Mouse (Mus musculus): ENCODE data around the gene Ccna1. TPM values are rescaled to one million over a fixed set of nuclear protein-coding genes. Genes with fewer than 3 reads are reported as not detected.

Ccna1 gene
- polyA plus RNA-seq, 1 experiment from 2014 or later = 1.3 TPM

- DNase-seq (ENCODE audit: low spot score) (no peak), ATAC-seq (replicated peaks; ENCODE audit: low FRiP score, low TSS enrichment, low read depth) (no peak; the same call in 1 of the 2 replicates)
- Histone ChIP-seq H3K4me1 (replicated peaks; ENCODE audit: control insufficient read depth, insufficient read depth, low read length) (no peaks in the 10 kb centered on the region), H3K9me3 (ENCODE audit: control insufficient read depth, low read length) (no peaks in the 10 kb centered on the region), H3K27me3 (replicated peaks; ENCODE audit: control insufficient read depth, insufficient read depth, low read length) (no peaks in the 10 kb centered on the region), H3K9ac (ENCODE audit: low read length) (no peak overlapping the region), H3K4me2 (ENCODE audit: low read length) (no peak overlapping the region), H3K36me3 (ENCODE audit: control insufficient read depth, insufficient read depth, low read length) (no peaks in the 10 kb centered on the region), H3K4me3 (ENCODE audit: low read depth, low read length) (no peak overlapping the region), H3K27ac (ENCODE audit: low read depth) (no peak overlapping the region)
- 73% methylated on average over 4 of the region's 4 CpGs for WGBS
These were observed 34.0 kb upstream of the Ccna1 start for GRCm38 (mm10) chr3:55089291-55089690.

- 59% methylated on average over 3 of the region's 3 CpGs for WGBS
- no peak for ATAC-seq (replicated peaks; ENCODE audit: low FRiP score, low TSS enrichment, low read depth)
- no peak overlapping the region for H3K4me2 ChIP-seq (ENCODE audit: low read length)
These were observed 33.5 kb upstream of the Ccna1 start for GRCm38 (mm10) chr3:55088843-55089242.

DNA sequence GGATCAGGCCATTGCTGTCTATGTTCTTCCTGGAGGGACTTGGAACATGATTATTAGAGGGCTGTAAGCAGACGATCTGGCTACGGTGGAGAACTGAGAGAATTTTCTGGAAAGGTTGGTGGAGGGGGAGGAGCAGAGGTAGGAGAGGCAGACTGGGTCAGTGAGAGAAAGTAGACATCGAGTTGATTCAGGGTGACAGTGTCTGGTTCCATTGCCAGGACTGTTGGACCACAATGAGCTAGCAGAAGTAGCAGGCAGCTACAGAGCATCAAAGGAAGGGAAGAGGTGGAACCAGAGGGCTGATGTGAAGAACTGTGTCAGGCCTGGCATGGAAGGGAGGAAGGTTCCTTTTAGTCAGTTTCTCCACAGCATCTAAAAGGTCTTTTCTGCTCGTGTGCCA is 33.1 kb upstream of the Ccna1 start:
- no peaks in the 10 kb centered on the region for H3K4me1 ChIP-seq (replicated peaks; ENCODE audit: control insufficient read depth, insufficient read depth, low read length)
- no peaks in the 10 kb centered on the region for H3K36me3 ChIP-seq (ENCODE audit: control insufficient read depth, insufficient read depth, low read length)
- H3K27me3 ChIP-seq (replicated peaks; ENCODE audit: control insufficient read depth, insufficient read depth, low read length) = no peaks in the 10 kb centered on the region
- H3K9ac ChIP-seq (ENCODE audit: low read length) = no peak overlapping the region
- H3K9me3 ChIP-seq (ENCODE audit: control insufficient read depth, low read length) = no peaks in the 10 kb centered on the region
- no peak overlapping the region for H3K27ac ChIP-seq (ENCODE audit: low read depth)
- H3K4me3 ChIP-seq (ENCODE audit: low read depth, low read length) = no peak overlapping the region
- no peak for ATAC-seq (replicated peaks; ENCODE audit: low FRiP score, low TSS enrichment, low read depth)
- no peak for DNase-seq (ENCODE audit: low spot score)
- no peak overlapping the region for H3K4me2 ChIP-seq (ENCODE audit: low read length)
- 74% methylated on average over 4 of the region's 4 CpGs for WGBS

More at GRCm38 (mm10) chr3:55088843-55089242, 33.5 kb upstream of the Ccna1 start:
- H3K36me3 ChIP-seq (ENCODE audit: control insufficient read depth, insufficient read depth, low read length) = no peaks in the 10 kb centered on the region
- no peaks in the 10 kb centered on the region for H3K27me3 ChIP-seq (replicated peaks; ENCODE audit: control insufficient read depth, insufficient read depth, low read length)
- H3K9me3 ChIP-seq (ENCODE audit: control insufficient read depth, low read length) = no peaks in the 10 kb centered on the region
- no peak overlapping the region for H3K9ac ChIP-seq (ENCODE audit: low read length)
- no peak overlapping the region for H3K27ac ChIP-seq (ENCODE audit: low read depth)
- no peak overlapping the region for H3K4me3 ChIP-seq (ENCODE audit: low read depth, low read length)
- H3K4me1 ChIP-seq (replicated peaks; ENCODE audit: control insufficient read depth, insufficient read depth, low read length) = no peaks in the 10 kb centered on the region
- DNase-seq (ENCODE audit: low spot score) = no peak

DNA sequence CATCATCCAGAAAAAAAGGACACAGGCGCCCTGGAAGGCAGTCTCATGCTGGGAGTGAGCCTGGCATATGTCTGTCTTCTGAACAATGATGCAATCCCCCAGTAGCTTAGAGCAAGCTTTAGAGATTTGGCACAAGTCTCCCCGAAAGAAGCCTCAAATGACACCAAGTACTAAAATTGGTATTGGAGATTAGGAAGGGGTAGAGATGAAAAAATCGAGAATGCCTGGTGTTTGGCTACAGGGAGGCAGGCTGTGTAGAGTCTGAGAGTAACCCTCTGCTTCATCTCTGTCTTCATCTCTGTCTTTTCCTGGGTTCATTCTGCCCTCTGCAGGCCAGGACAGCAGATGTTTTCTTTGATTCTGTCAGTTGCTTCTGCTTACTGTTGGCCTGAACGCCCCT is 32.1 kb upstream of the Ccna1 start:
- no peak for DNase-seq (ENCODE audit: low spot score)
- no peaks in the 10 kb centered on the region for H3K27me3 ChIP-seq (replicated peaks; ENCODE audit: control insufficient read depth, insufficient read depth, low read length)
- H3K9ac ChIP-seq (ENCODE audit: low read length) = no peak overlapping the region
- H3K27ac ChIP-seq (ENCODE audit: low read depth) = no peak overlapping the region
- no peaks in the 10 kb centered on the region for H3K9me3 ChIP-seq (ENCODE audit: control insufficient read depth, low read length)
- WGBS = 61% methylated on average over 4 of the region's 4 CpGs
- H3K36me3 ChIP-seq (ENCODE audit: control insufficient read depth, insufficient read depth, low read length) = no peaks in the 10 kb centered on the region
- no peak for ATAC-seq (replicated peaks; ENCODE audit: low FRiP score, low TSS enrichment, low read depth)
- no peak overlapping the region for H3K4me2 ChIP-seq (ENCODE audit: low read length)
- no peak overlapping the region for H3K4me3 ChIP-seq (ENCODE audit: low read depth, low read length)
- no peaks in the 10 kb centered on the region for H3K4me1 ChIP-seq (replicated peaks; ENCODE audit: control insufficient read depth, insufficient read depth, low read length)

DNA sequence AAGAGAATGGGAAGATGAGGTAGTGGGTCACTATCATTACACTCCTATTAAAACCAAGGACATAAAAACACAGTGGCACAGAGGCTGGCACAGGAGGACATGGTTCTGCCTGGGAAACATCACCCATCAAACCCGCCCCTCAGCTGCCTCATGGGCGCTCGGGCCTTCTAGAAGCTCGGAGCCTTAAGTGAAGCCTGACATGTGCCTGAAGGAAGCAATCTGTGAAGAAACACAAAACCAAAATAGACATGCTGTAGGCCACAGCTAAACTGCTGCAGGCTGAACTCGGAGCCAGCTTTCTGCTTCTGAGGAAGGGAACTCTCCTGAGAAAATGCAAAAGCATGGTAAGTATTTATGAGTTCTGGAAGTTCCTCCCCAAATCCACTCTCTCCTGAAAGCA is 31.6 kb upstream of the Ccna1 start:
- H3K4me1 ChIP-seq (replicated peaks; ENCODE audit: control insufficient read depth, insufficient read depth, low read length) = no peaks in the 10 kb centered on the region
- H3K4me2 ChIP-seq (ENCODE audit: low read length) = no peak overlapping the region
- DNase-seq (ENCODE audit: low spot score) (no peak), ATAC-seq (replicated peaks; ENCODE audit: low FRiP score, low TSS enrichment, low read depth) (no peak)
- no peak overlapping the region for H3K4me3 ChIP-seq (ENCODE audit: low read depth, low read length)
- no peaks in the 10 kb centered on the region for H3K9me3 ChIP-seq (ENCODE audit: control insufficient read depth, low read length)
- 82% methylated on average over 5 of the region's 5 CpGs for WGBS
- no peak overlapping the region for H3K27ac ChIP-seq (ENCODE audit: low read depth)
- no peak overlapping the region for H3K9ac ChIP-seq (ENCODE audit: low read length)
- H3K27me3 ChIP-seq (replicated peaks; ENCODE audit: control insufficient read depth, insufficient read depth, low read length) = no peaks in the 10 kb centered on the region
- no peaks in the 10 kb centered on the region for H3K36me3 ChIP-seq (ENCODE audit: control insufficient read depth, insufficient read depth, low read length)

- Histone ChIP-seq H3K27me3 (replicated peaks; ENCODE audit: control insufficient read depth, insufficient read depth, low read length) (no peaks in the 10 kb centered on the region), H3K36me3 (ENCODE audit: control insufficient read depth, insufficient read depth, low read length) (no peaks in the 10 kb centered on the region), H3K4me2 (ENCODE audit: low read length) (no peak overlapping the region), H3K9ac (ENCODE audit: low read length) (no peak overlapping the region), H3K9me3 (ENCODE audit: control insufficient read depth, low read length) (no peaks in the 10 kb centered on the region), H3K4me1 (replicated peaks; ENCODE audit: control insufficient read depth, insufficient read depth, low read length) (no peaks in the 10 kb centered on the region), H3K27ac (ENCODE audit: low read depth) (no peak overlapping the region), H3K4me3 (ENCODE audit: low read depth, low read length) (no peak overlapping the region)
- DNase-seq (ENCODE audit: low spot score) = no peak
- 56% methylated on average over 3 of the region's 3 CpGs for WGBS
- no peak for ATAC-seq (replicated peaks; ENCODE audit: low FRiP score, low TSS enrichment, low read depth)
These were observed 30.4 kb upstream of the Ccna1 start for GRCm38 (mm10) chr3:55085716-55086115.

DNA sequence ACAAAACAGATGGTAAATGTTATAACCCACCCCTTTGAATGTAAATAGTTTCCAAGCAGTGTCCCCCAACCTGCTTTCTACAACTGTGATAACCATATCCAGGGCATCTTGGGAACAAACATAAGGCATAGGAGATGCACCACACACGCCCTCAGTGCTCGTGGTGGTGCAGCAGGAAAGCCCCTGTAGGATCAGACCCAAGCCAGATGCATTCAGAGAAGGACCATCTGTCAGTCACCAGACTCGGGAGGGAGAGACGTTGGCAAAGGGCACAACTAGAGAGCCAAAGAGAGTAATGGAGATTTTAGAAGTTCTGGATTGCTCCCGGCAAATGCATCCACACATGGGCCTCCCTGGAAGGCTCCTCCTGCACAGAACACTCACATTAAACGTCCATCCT is 29.5 kb upstream of the Ccna1 start:
- Histone ChIP-seq H3K4me2 (ENCODE audit: low read length) (no peak overlapping the region), H3K36me3 (ENCODE audit: control insufficient read depth, insufficient read depth, low read length) (no peaks in the 10 kb centered on the region), H3K27ac (ENCODE audit: low read depth) (no peak overlapping the region), H3K9ac (ENCODE audit: low read length) (no peak overlapping the region), H3K4me3 (ENCODE audit: low read depth, low read length) (no peak overlapping the region), H3K27me3 (replicated peaks; ENCODE audit: control insufficient read depth, insufficient read depth, low read length) (no peaks in the 10 kb centered on the region), H3K4me1 (replicated peaks; ENCODE audit: control insufficient read depth, insufficient read depth, low read length) (no peaks in the 10 kb centered on the region), H3K9me3 (ENCODE audit: control insufficient read depth, low read length) (no peaks in the 10 kb centered on the region)
- 63% methylated on average over 6 of the region's 6 CpGs for WGBS
- DNase-seq (ENCODE audit: low spot score) (no peak), ATAC-seq (replicated peaks; ENCODE audit: low FRiP score, low TSS enrichment, low read depth) (no peak)

GRCm38 (mm10) chr3:55080055-55080454 is 24.8 kb upstream of the Ccna1 start:
- Histone ChIP-seq H3K9ac (ENCODE audit: low read length) (no peak overlapping the region), H3K4me1 (replicated peaks; ENCODE audit: control insufficient read depth, insufficient read depth, low read length) (no peaks in the 10 kb centered on the region), H3K27me3 (replicated peaks; ENCODE audit: control insufficient read depth, insufficient read depth, low read length) (no peaks in the 10 kb centered on the region), H3K9me3 (ENCODE audit: control insufficient read depth, low read length) (no peaks in the 10 kb centered on the region), H3K27ac (ENCODE audit: low read depth) (no peak overlapping the region), H3K4me2 (ENCODE audit: low read length) (no peak overlapping the region), H3K36me3 (ENCODE audit: control insufficient read depth, insufficient read depth, low read length) (no peaks in the 10 kb centered on the region), H3K4me3 (ENCODE audit: low read depth, low read length) (no peak overlapping the region)
- peak; percentile 85; the same call in 1 of the 2 replicates for ATAC-seq (replicated peaks; ENCODE audit: low FRiP score, low TSS enrichment, low read depth)
- WGBS = 13% methylated on average over 6 of the region's 6 CpGs
- DNase-seq (ENCODE audit: low spot score) = peak; percentile 78

GRCm38 (mm10) chr3:55079619-55080018 is 24.3 kb upstream of the Ccna1 start:
- H3K27ac ChIP-seq (ENCODE audit: low read depth) = no peak overlapping the region
- H3K4me1 ChIP-seq (replicated peaks; ENCODE audit: control insufficient read depth, insufficient read depth, low read length) = no peaks in the 10 kb centered on the region
- H3K4me2 ChIP-seq (ENCODE audit: low read length) = no peak overlapping the region
- WGBS = 81% methylated on average over 8 of the region's 8 CpGs
- DNase-seq (ENCODE audit: low spot score) = peak; percentile 41
- H3K9ac ChIP-seq (ENCODE audit: low read length) = no peak overlapping the region
- H3K9me3 ChIP-seq (ENCODE audit: control insufficient read depth, low read length) = no peaks in the 10 kb centered on the region
- no peak overlapping the region for H3K4me3 ChIP-seq (ENCODE audit: low read depth, low read length)
- ATAC-seq (replicated peaks; ENCODE audit: low FRiP score, low TSS enrichment, low read depth) = no peak; the same call in 1 of the 2 replicates
- H3K27me3 ChIP-seq (replicated peaks; ENCODE audit: control insufficient read depth, insufficient read depth, low read length) = no peaks in the 10 kb centered on the region
- no peaks in the 10 kb centered on the region for H3K36me3 ChIP-seq (ENCODE audit: control insufficient read depth, insufficient read depth, low read length)
